ENCODE assay signal across 21 mouse cellular contexts in the genomic region with DNA sequence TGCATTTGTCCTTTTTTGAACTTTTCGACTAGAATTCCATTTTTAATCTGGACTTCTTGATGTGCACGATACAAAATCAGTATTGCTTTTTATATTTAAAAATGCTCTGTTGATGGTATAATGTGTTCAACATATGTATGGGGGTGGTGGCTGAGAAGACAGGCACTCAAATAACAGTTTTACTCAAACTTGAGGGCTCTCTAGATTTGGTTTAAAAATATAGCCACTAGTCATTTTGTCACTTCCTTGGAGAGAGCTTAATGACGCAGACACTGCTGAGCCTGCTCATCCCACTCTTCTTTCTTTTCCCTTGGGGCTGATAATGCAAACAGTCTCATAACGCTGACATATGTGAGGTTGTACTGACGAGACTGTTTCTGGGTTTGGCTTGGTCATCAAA.
DNase-seq lines count a peak whose midpoint lies in the region; TF ChIP-seq lines count a peak whose summit lies in the region.
"Had no signal": no experiment of that assay in that cellular context is flagged by ENCODE, and none has a peak within 500 bp of the region (broad histone marks: within the 10 kb centered on the region; RNA-seq: fewer than 3 reads in every experiment).

No protein-coding gene starts in this region.

- DNase-seq in frontal cortex, adult 2 months (ENCODE audit: extremely low spot score in 1 of 2, low spot score in 1 of 2) = peak; percentile 71 to 74
- DNase-seq in frontal cortex, postnatal 25 days (ENCODE audit: low spot score in 2 of 2) = no peak
- peak; percentile 36 to 41 for DNase-seq in right cerebral cortex, adult 2 months (ENCODE audit: low spot score in 2 of 2)
- DNase-seq in right cerebral cortex, postnatal 14 days = no peak
- no peak for DNase-seq in left cerebral cortex, adult 2 months (ENCODE audit: extremely low spot score in 1 of 2, low spot score in 2 of 2)
- DNase-seq in left cerebral cortex, postnatal 25 days (ENCODE audit: low spot score in 2 of 2) = peak; percentile 24 to 92
- DNase-seq in kidney, adult 11 months = no peak
- no peak for DNase-seq in gastrocnemius, postnatal 25 days
- DNase-seq: adrenal gland, postnatal 10 days; adrenal gland, postnatal 36 days; B cell, adult 2 months; cerebellum, adult 11 months; cerebellum, adult 2 months; cerebellum, adult 9-11 months; cerebellum, postnatal 25 days; forebrain, postnatal 0 days; gastrocnemius, postnatal 10 days; heart, adult 11 months had no signal

- intact Hi-C loops in left cerebral cortex, adult 2 months (cut with DNase I) = loop anchor here (1.0 to 5.0 kb wide), 3 partner anchors 100 to 181 kb away; no protein-coding TSS in a partner anchor
- intact Hi-C loops in left cerebral cortex, postnatal 25 days (cut with DNase I) = loop anchor here (1.0 to 5.0 kb wide), 5 partner anchors 85 to 161 kb away; no protein-coding TSS in a partner anchor

- TF ChIP-seq CTCF in left cerebral cortex, adult 2 months (IDR thresholded peaks at IDR 0.05) = no peak

- H3K4me3 ChIP-seq in left cerebral cortex, adult 2 months = no peak overlapping the region
- H3K4me3 ChIP-seq: embryonic facial prominence, embryonic 12.5 days; embryonic facial prominence, embryonic 15.5 days; hindbrain, embryonic 13.5 days had no signal

- H3K27ac ChIP-seq in left cerebral cortex, adult 2 months = peak overlapping the region; percentile 80
- H3K27ac ChIP-seq: embryonic facial prominence, embryonic 12.5 days; embryonic facial prominence, embryonic 15.5 days; hindbrain, embryonic 13.5 days had no signal

Comparison
In these comparisons a context has a peak if more than half of its experiments do, and no peak if none do; other contexts are left out.
1. DNase-seq: peak in frontal cortex, adult 2 months (2 of 2), right cerebral cortex, adult 2 months (2 of 2) and left cerebral cortex, postnatal 25 days (2 of 2); none in frontal cortex, postnatal 25 days (0 of 2), right cerebral cortex, postnatal 14 days (single experiment), left cerebral cortex, adult 2 months (0 of 2), kidney, adult 11 months (single experiment) and gastrocnemius, postnatal 25 days (single experiment).